Mouse (Mus musculus) ES-E14 (cell line): Measurements from ENCODE around the gene Rtn4rl1. TPM values are rescaled to one million over a fixed set of nuclear protein-coding genes. Genes with fewer than 3 reads are reported as not detected.
A peak's percentile ranks its signal among the peaks of the same experiment; 100 is the strongest.

Experiments used
- DNase-seq: peaks from one replicate; pipeline ENCODE4 v3.0.0-alpha.2; 2013; ENCODE audit warnings: low read depth, low spot score
- H3K27ac ChIP-seq: 2 replicates; pipeline ENCODE4 v1.5.1; 2012; ENCODE audit warnings: low read depth, mild to moderate bottlenecking, low read length, moderate library complexity, mixed read lengths; ENCODE audit not compliant: poor library complexity, insufficient read depth, severe bottlenecking
- H3K36me3 ChIP-seq: 2 replicates; pipeline ENCODE4 v1.6.1; 2012; ENCODE audit warnings: mild to moderate bottlenecking, low read length, moderate library complexity, mixed read lengths; ENCODE audit not compliant: control insufficient read depth, poor library complexity, insufficient read depth, severe bottlenecking
- H3K4me1 ChIP-seq, 2 experiments: fragments of 150-350 bp in 1 of 2; sonication (generic) in 1 of 2; 2 replicates each; pipeline ENCODE4 v1.6.1; 2012; ENCODE audit warnings: low read length in 2 of 2, mild to moderate bottlenecking in 1 of 2, mixed read lengths in 1 of 2; ENCODE audit not compliant: control insufficient read depth in 2 of 2, insufficient read depth in 2 of 2, poor library complexity in 1 of 2
- H3K4me3 ChIP-seq, 2 experiments: fragments of 150-350 bp in 1 of 2; sonication (generic) in 1 of 2; 2 replicates each; pipeline ENCODE4 v1.5.1; 2012; ENCODE audit warnings: low read length in 2 of 2, low read depth in 1 of 2, mild to moderate bottlenecking in 1 of 2, mixed read lengths in 1 of 2; ENCODE audit not compliant: insufficient read depth in 1 of 2, poor library complexity in 1 of 2, severe bottlenecking in 1 of 2
- H3K9ac ChIP-seq: 2 replicates; pipeline ENCODE4 v1.6.1; 2012; ENCODE audit warnings: low read depth, mild to moderate bottlenecking, low read length, mixed read lengths; ENCODE audit not compliant: poor library complexity, insufficient read depth, severe bottlenecking
- H3K9me3 ChIP-seq: fragments of 150-350 bp; sonication (generic); 2 replicates; pipeline ENCODE4 v1.6.1; 2012; ENCODE audit warnings: low read depth, mild to moderate bottlenecking, low read length; ENCODE audit not compliant: control insufficient read depth, insufficient read depth
- CHD2 ChIP-seq: IDR thresholded peaks from 2 replicates; pipeline ENCODE4 v1.6.1; 2014; ENCODE audit warnings: mild to moderate bottlenecking, low read depth, low read length, inconsistent platforms
- HCFC1 ChIP-seq: IDR thresholded peaks from 2 replicates; pipeline ENCODE4 v1.6.1; 2012; ENCODE audit warnings: low read length, inconsistent platforms, borderline replicate concordance; ENCODE audit not compliant: insufficient read depth
- MAFK ChIP-seq: IDR thresholded peaks from 2 replicates; pipeline ENCODE4 v1.6.1; 2014; ENCODE audit warnings: mild to moderate bottlenecking, low read depth, low read length, inconsistent platforms; ENCODE audit not compliant: insufficient read depth
- ZC3H11A ChIP-seq: IDR thresholded peaks from 2 replicates; pipeline ENCODE4 v1.6.1; 2012; ENCODE audit warnings: low read depth, mild to moderate bottlenecking, inconsistent platforms, low read length, borderline replicate concordance
- ZNF384 ChIP-seq: IDR thresholded peaks from 2 replicates; pipeline ENCODE4 v1.6.1; 2012; ENCODE audit warnings: low read depth, low read length, inconsistent platforms
- in situ Hi-C, 2 experiments: fragments of 600-800 bp; cut with MboI; formaldehyde crosslinking; loops; one replicate each; pipeline ENCODE4 v1.15.1; 2025; ENCODE audit warnings: low sequenced_read_pairs in 2 of 2, inconsistent platforms in 1 of 2; ENCODE audit not compliant: unreplicated experiment in 2 of 2
- total RNA-seq: library from RNA; depleted of rRNA; stranded (reverse); fragments of 300-350 nt; gene quantifications from 2 replicates; pipeline ENCODE4 v1.2.3, GENCODE M21; 2012

Gene Rtn4rl1
- total RNA-seq, 1 experiment = 1.0 TPM

- Histone ChIP-seq H3K27ac (no peak overlapping the region), H3K36me3 (no peaks in the 10 kb centered on the region; the same call in 1 of the 2 replicates), H3K4me3 (no peak overlapping the region), H3K4me1 (peaks cover 0 to 12% of the 10 kb centered on the region in 2 experiments; a peak in 1 of 4 replicates), H3K9me3 (no peaks in the 10 kb centered on the region), H3K9ac (no peak overlapping the region)
- TF ChIP-seq ZNF384 (no peak), ZC3H11A (no peak), MAFK (no peak), CHD2 (no peak), HCFC1 (no peak)
- in situ Hi-C loops = no loop called here
- no peak for DNase-seq
These were observed 30.2 kb upstream of the Rtn4rl1 start for GRCm38 (mm10) chr11:75163379-75163778.

- in situ Hi-C loops = no loop called here
- no peak overlapping the region for H3K9ac ChIP-seq
- H3K4me1 ChIP-seq = peaks cover 0 to 12% of the 10 kb centered on the region in 2 experiments; a peak in 1 of 4 replicates
These were observed 29.5 kb upstream of the Rtn4rl1 start for GRCm38 (mm10) chr11:75164051-75164450.

DNA sequence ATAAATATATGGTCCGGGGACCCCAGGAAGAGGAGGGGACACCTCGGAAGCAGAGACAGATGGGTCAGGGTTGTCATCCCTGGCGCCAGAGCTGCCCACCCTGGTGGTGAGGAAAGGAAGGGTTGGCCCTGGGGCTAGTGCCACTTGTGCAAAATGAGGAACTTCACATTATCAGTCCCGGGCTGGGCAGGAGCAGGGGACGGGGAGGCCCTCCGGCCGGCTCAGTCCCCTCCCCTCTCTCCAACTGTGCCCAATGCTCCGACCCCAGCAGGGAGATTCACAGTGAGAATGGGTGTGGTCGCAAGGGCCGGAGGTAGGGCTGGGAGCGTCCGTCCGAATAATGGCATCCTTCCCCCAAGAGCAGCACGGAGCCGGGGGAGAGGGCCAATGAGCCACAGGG, 28.8 kb upstream of the Rtn4rl1 start:
- TF ChIP-seq ZNF384 (no peak), MAFK (no peak), HCFC1 (no peak)
- Histone ChIP-seq H3K27ac (no peak overlapping the region), H3K4me1 (peaks cover 0 to 12% of the 10 kb centered on the region in 2 experiments; a peak in 1 of 4 replicates), H3K36me3 (no peaks in the 10 kb centered on the region; the same call in 1 of the 2 replicates), H3K9ac (no peak overlapping the region), H3K4me3 (peak overlapping the region; percentile 2 to 32; a peak in 2 of 4 replicates), H3K9me3 (no peaks in the 10 kb centered on the region)
- DNase-seq = no peak
- in situ Hi-C loops = no loop called here

More at GRCm38 (mm10) chr11:75164051-75164450, 29.5 kb upstream of the Rtn4rl1 start:
- no peak for DNase-seq
- no peak overlapping the region for H3K4me3 ChIP-seq
- H3K9me3 ChIP-seq = no peaks in the 10 kb centered on the region
- no peaks in the 10 kb centered on the region; the same call in 1 of the 2 replicates for H3K36me3 ChIP-seq
- H3K27ac ChIP-seq = no peak overlapping the region
- TF ChIP-seq HCFC1 (no peak), MAFK (no peak), ZC3H11A (no peak), CHD2 (no peak), ZNF384 (no peak)

DNA sequence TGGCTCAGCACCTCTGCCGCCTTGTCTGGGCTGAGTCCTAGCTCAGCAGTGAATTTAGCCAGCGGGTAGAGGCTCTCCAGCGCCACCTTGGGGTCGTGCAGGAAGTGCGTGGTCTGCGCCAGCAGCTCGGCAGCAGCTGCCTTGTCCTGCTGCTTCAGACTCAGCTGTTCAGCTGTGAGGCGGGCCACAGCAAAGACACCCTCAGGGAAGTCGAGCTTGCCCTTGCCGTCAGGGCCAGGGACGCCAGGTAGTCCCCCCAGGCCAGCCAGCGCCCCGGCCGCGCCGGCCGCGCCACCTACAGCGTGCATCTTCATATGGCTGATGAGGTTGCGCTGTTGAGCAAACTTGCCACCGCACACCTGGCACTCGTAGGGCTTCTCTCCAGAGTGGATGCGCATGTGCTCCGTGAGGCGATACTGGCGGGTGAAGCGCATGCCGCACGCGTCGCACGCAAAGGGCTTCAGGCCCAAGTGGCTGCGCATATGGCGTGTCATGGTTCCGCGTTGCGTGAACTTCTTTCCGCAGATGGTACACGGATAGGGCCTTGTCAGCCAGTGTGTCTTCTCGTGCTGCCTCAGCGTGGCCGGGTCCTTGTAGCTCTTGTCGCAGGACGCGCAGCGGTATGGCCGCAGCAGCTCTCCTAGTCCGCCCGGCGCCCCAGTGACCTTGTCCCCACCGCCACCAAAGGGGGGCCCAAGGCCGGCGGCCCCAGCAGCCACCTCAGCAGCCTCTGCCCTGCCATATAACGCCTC, 28.0 kb upstream of the Rtn4rl1 start:
- Histone ChIP-seq H3K27ac (no peak overlapping the region), H3K9me3 (no peaks in the 10 kb centered on the region), H3K4me3 (peak overlapping the region; percentile 2 to 43; a peak in 3 of 4 replicates), H3K36me3 (no peaks in the 10 kb centered on the region; the same call in 1 of the 2 replicates), H3K4me1 (peaks cover 0 to 12% of the 10 kb centered on the region in 2 experiments; a peak in 1 of 4 replicates), H3K9ac (0 out of 2 replicates have a peak overlapping the region, but pooled peaks have one; percentile 4)
- in situ Hi-C loops = no loop called here
- TF ChIP-seq HCFC1 (no peak), MAFK (peak; percentile 8; the same call in 1 of the 2 replicates)
- DNase-seq = peak; percentile 77
